Mouse (Mus musculus) MEL (cell line): ENCODE results near the gene Rxfp4.

Source experiments
- CTCF ChIP-seq, 3 experiments: IDR thresholded peaks in 2 of 3; conservative IDR thresholded peaks in 1 of 3; 2 replicates each; pipeline ENCODE4 v1.5.1; 2011 to 2012; ENCODE audit warnings: low read length in 3 of 3, low read depth in 2 of 3, mild to moderate bottlenecking in 2 of 3, improper control_type of control experiment in 1 of 3, inconsistent platforms in 1 of 3, mixed read lengths in 1 of 3, moderate library complexity in 1 of 3; ENCODE audit not compliant: control insufficient read depth in 1 of 3, insufficient read depth in 1 of 3, poor library complexity in 1 of 3, severe bottlenecking in 1 of 3
- POLR2A ChIP-seq, 2 experiments: IDR thresholded peaks; 2 replicates each; pipeline ENCODE4 v1.6.1; 2011 to 2012; ENCODE audit warnings: low read length in 2 of 2, mild to moderate bottlenecking in 2 of 2, control low read depth in 1 of 2, improper control_type of control experiment in 1 of 2, low read depth in 1 of 2, moderate library complexity in 1 of 2; ENCODE audit not compliant: control insufficient read depth in 1 of 2, insufficient read depth in 1 of 2, poor library complexity in 1 of 2
- RCOR1 ChIP-seq: IDR thresholded peaks from 2 replicates; pipeline ENCODE4 v1.6.1; 2012; ENCODE audit warnings: low read depth, mild to moderate bottlenecking, inconsistent platforms, low read length, improper control_type of control experiment
- SMC3 ChIP-seq: IDR thresholded peaks from 2 replicates; pipeline ENCODE4 v1.6.1; 2011; ENCODE audit warnings: low read depth, low read length, improper control_type of control experiment
- USF1 ChIP-seq: IDR thresholded peaks from 2 replicates; pipeline ENCODE4 v1.6.1; 2014; ENCODE audit warnings: low read depth, mild to moderate bottlenecking, inconsistent platforms, low read length, improper control_type of control experiment, moderate library complexity

DNA sequence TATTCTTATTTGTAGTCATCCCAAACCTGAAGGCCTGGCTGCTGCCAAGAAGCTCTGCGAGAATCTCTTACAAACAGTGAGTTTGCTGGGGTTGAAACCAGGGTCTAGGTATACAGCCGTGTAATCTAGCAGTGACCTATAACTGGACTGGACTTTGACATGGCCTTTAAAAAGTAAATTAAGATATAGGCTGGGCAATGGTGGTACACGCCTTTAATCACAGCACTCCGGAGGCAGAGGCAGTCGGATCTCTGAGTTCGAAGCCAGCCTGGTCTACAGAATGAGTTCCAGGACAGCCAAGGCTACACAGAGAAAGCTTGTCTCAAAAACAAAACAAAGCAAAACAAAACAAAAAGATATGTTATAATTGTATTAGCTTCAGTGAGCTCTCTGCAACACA lies 45.9 kb upstream of the Rxfp4 start:
- no peak for TF ChIP-seq CTCF (IDR thresholded peaks at IDR 0.05 in 2 of 3, conservative IDR thresholded peaks at IDR 0.05 in 1 of 3; ENCODE audit: control insufficient read depth in 1 of 3, insufficient read depth in 1 of 3, low read depth in 2 of 3, low read length in 3 of 3, poor library complexity in 1 of 3, severe bottlenecking in 1 of 3)
- no peak for TF ChIP-seq POLR2A (IDR thresholded peaks at IDR 0.05; ENCODE audit: control insufficient read depth in 1 of 2, insufficient read depth in 1 of 2, low read depth in 1 of 2, low read length in 2 of 2, poor library complexity in 1 of 2)
- TF ChIP-seq RCOR1, result no peak
- TF ChIP-seq SMC3, result no peak
- no peak for TF ChIP-seq USF1
